Mouse (Mus musculus) kidney, embryonic 14.5 days (tissue): ENCODE measurements around the gene Gsg1l. TPM values are rescaled to one million over a fixed set of nuclear protein-coding genes. Genes with fewer than 3 reads are reported as not detected.

Source experiments
- ATAC-seq: fragments of 200-750 bp; cut with Nextera tagmentation; 2 replicates; pipeline ENCODE4 v1.8.0; 2017; ENCODE audit warnings: moderate number of reproducible peaks, mild to moderate bottlenecking, moderate TSS enrichment, moderate library complexity; ENCODE audit not compliant: low FRiP score, low TSS enrichment
- H3K27ac ChIP-seq: fragments of 300-500 bp; sonication (generic); 2 replicates; pipeline ENCODE4 v1.5.1; 2014; ENCODE audit warnings: low read depth, mild to moderate bottlenecking, low read length, moderate library complexity, mixed read lengths
- H3K27me3 ChIP-seq: fragments of 300-500 bp; sonication (generic); 2 replicates; pipeline ENCODE4 v1.6.1; 2014; ENCODE audit warnings: mild to moderate bottlenecking, low read length; ENCODE audit not compliant: control insufficient read depth, insufficient read depth
- H3K36me3 ChIP-seq: fragments of 300-500 bp; sonication (generic); 2 replicates; pipeline ENCODE4 v1.6.1; 2014; ENCODE audit warnings: low read length, mixed read lengths; ENCODE audit not compliant: control insufficient read depth, insufficient read depth
- H3K4me1 ChIP-seq: fragments of 300-500 bp; sonication (generic); 2 replicates; pipeline ENCODE4 v1.6.1; 2014; ENCODE audit warnings: low read length, mixed read lengths; ENCODE audit not compliant: control insufficient read depth, insufficient read depth
- H3K4me2 ChIP-seq: fragments of 300-500 bp; sonication (generic); replicated peaks from 2 replicates; pipeline ENCODE4 v1.6.1; 2014; ENCODE audit warnings: low read depth, mild to moderate bottlenecking, low read length
- H3K4me3 ChIP-seq: fragments of 300-500 bp; sonication (generic); 2 replicates; pipeline ENCODE4 v1.5.1; 2014; ENCODE audit warnings: mild to moderate bottlenecking, low read length
- H3K9ac ChIP-seq: fragments of 300-500 bp; sonication (generic); 2 replicates; pipeline ENCODE4 v1.6.1; 2014; ENCODE audit warnings: low read depth, mild to moderate bottlenecking, low read length, moderate library complexity
- H3K9me3 ChIP-seq: fragments of 300-500 bp; sonication (generic); 2 replicates; pipeline ENCODE4 v1.6.1; 2016; ENCODE audit warnings: low read length; ENCODE audit not compliant: control insufficient read depth
- WGBS: fragments of 180-500 bp; shearing (Covaris S2); extraction: QIAGEN DNeasy Blood & Tissue Kit; methylation state at CpG from one replicate; pipeline ENCODE4 v1.1.7; 2014; 5-methylcytosine and 5-hydroxymethylcytosine counted together
- polyA plus RNA-seq: library from polyadenylated mRNA; unstranded; fragments of >200 nt; fragmentation: Nextera tagmentation; extraction: Ambion mirVana; gene quantifications from 2 replicates; pipeline ENCODE4 v1.2.1, GENCODE M21; 2014

Gsg1l gene
- polyA plus RNA-seq, 1 experiment from 2014 or later: 0.51 TPM

DNA sequence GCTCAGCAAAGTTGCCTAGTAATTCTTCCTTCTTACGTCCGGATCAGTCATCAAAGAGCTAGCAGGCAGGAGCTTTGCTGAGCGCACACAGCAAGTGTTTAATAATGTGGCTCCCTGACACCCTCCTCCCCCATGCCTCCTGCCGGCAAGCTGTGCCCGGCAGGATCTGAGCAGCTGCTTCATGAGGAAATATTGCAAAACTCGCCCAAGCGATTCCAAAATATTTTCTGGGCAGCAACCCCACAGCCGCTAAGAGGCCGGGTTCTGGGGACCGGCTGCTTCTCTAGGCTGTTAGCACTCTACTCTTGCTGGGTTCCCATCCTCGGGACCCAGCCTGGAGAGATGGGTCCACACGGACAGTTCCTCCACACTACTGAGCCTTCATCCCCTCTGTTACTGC lies 193.8 kb downstream of the Gsg1l start:
- H3K4me2 ChIP-seq: no peak overlapping the region
- peaks cover 6% of the 10 kb centered on the region; the same call in 1 of the 2 replicates for H3K4me1 ChIP-seq
- H3K27me3 ChIP-seq: no peaks in the 10 kb centered on the region
- WGBS: 40% methylated on average over 12 of the region's 12 CpGs
- no peak overlapping the region for H3K9ac ChIP-seq
- ATAC-seq: no peak
- no peaks in the 10 kb centered on the region for H3K9me3 ChIP-seq
- no peak overlapping the region for H3K4me3 ChIP-seq
- no peak overlapping the region for H3K27ac ChIP-seq
- no peaks in the 10 kb centered on the region for H3K36me3 ChIP-seq

- Histone ChIP-seq H3K4me3 (no peak overlapping the region), H3K9ac (no peak overlapping the region), H3K4me1 (peaks cover 6% of the 10 kb centered on the region; the same call in 1 of the 2 replicates), H3K36me3 (no peaks in the 10 kb centered on the region), H3K9me3 (no peaks in the 10 kb centered on the region), H3K27me3 (no peaks in the 10 kb centered on the region), H3K27ac (no peak overlapping the region), H3K4me2 (no peak overlapping the region)
- no peak for ATAC-seq
- 79% methylated on average over 5 of the region's 5 CpGs for WGBS
Observed at GRCm38 (mm10) chr7:125887761-125888160, 194.4 kb downstream of the Gsg1l start.

- WGBS: 22% methylated on average over 4 of the region's 4 CpGs
- Histone ChIP-seq H3K4me2 (no peak overlapping the region), H3K4me1 (peaks cover 6% of the 10 kb centered on the region; the same call in 1 of the 2 replicates), H3K9me3 (no peaks in the 10 kb centered on the region), H3K27me3 (no peaks in the 10 kb centered on the region), H3K36me3 (no peaks in the 10 kb centered on the region), H3K4me3 (no peak overlapping the region), H3K9ac (no peak overlapping the region), H3K27ac (no peak overlapping the region)
- ATAC-seq: no peak; the same call in 1 of the 2 replicates
Observed at GRCm38 (mm10) chr7:125887124-125887523, 195.1 kb downstream of the Gsg1l start.

DNA sequence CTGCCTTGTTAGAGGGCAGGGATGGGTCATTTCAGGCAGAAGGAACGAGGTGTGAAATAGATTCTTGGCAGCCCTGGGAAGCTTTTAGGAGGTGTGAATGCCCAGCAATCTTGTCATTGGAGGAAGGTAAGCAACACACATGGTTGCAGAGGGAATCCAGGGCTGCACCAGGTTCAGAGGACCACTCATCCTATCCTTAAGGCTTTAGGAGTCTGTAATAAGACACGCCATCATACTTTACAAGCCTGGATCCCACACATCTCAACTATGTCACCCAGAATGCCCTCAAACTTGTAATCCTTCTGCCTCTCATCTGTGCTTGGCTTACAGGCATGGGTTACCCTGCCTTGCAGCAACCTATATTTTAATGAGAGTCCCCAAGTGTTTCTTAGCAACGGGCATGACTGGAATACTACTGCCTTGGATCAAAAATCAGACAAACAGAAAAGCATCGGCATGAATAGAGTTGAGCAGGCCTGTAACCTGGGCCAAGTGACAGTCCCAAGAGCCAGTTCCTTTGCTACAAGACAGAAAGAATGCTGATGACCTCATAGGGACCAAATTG lies 196.0 kb downstream of the Gsg1l start:
- Histone ChIP-seq H3K27me3 (no peaks in the 10 kb centered on the region), H3K4me2 (no peak overlapping the region), H3K27ac (no peak overlapping the region), H3K4me1 (peaks cover 6% of the 10 kb centered on the region; the same call in 1 of the 2 replicates), H3K9ac (no peak overlapping the region), H3K4me3 (no peak overlapping the region), H3K9me3 (no peaks in the 10 kb centered on the region), H3K36me3 (no peaks in the 10 kb centered on the region)
- no peak for ATAC-seq
- WGBS: 62% methylated on average over 4 of the region's 4 CpGs

- H3K27ac ChIP-seq: no peak overlapping the region
- H3K4me2 ChIP-seq: no peak overlapping the region
- no peak overlapping the region for H3K9ac ChIP-seq
- H3K4me1 ChIP-seq: peaks cover 6% of the 10 kb centered on the region; the same call in 1 of the 2 replicates
- H3K27me3 ChIP-seq: no peaks in the 10 kb centered on the region
- no peak for ATAC-seq
- no peak overlapping the region for H3K4me3 ChIP-seq
- no peaks in the 10 kb centered on the region for H3K36me3 ChIP-seq
- 45% methylated on average over 2 of the region's 2 CpGs for WGBS
- H3K9me3 ChIP-seq: no peaks in the 10 kb centered on the region
Observed at GRCm38 (mm10) chr7:125883232-125883631, 199.0 kb downstream of the Gsg1l start.

DNA sequence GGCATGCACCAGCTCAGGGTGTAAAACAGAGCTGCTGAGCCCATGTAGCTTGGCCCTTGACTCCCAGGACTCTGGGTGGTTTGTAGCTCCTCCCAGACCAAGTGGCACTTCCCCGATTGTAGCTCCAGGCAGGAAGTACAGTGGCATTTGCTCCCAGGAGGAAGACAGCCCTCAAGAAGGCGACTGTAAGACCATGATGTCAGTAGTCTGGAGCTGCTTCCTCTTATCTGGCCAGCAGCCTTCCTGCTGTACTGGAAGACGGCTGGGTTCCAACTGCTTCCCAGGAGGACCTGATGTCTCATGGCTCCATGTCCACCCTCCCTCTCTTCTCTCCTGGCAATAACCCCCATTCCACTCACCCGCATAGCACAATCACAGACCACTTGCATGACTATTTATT lies 204.2 kb downstream of the Gsg1l start:
- no peaks in the 10 kb centered on the region for H3K4me1 ChIP-seq
- H3K9ac ChIP-seq: no peak overlapping the region
- no peak for ATAC-seq
- H3K36me3 ChIP-seq: no peaks in the 10 kb centered on the region
- no peak overlapping the region for H3K4me2 ChIP-seq
- no peak overlapping the region for H3K4me3 ChIP-seq
- H3K27ac ChIP-seq: no peak overlapping the region
- H3K27me3 ChIP-seq: no peaks in the 10 kb centered on the region
- 79% methylated on average over 4 of the region's 4 CpGs for WGBS
- H3K9me3 ChIP-seq: no peaks in the 10 kb centered on the region

GRCm38 (mm10) chr7:125873971-125874495 lies 208.2 kb downstream of the Gsg1l start:
- Histone ChIP-seq H3K9ac (no peak overlapping the region), H3K27ac (no peak overlapping the region)
- ATAC-seq: no peak

DNA sequence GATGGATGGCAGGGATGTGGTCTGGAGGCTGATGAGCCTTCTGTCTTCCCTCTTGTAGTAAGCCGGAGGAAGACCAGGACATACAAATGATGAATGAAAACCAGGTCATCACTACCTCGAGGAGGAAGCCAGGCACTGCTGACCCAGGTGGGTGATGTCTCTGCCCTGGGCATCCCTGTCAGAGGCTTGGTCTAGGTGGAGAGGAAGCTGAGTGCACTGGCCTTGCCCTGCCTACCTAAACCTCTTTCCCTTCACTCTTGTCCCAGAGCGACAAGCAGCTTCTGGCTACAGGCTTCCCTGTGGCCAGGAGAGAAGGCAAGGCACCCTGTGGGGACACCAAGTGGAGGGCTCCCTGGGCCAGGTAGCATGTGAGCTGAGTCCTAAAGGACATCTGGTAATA lies 209.3 kb downstream of the Gsg1l start:
- H3K4me3 ChIP-seq: no peak overlapping the region
- no peak for ATAC-seq
- H3K27ac ChIP-seq: no peak overlapping the region
- 72% methylated on average over 3 of the region's 3 CpGs for WGBS
- no peaks in the 10 kb centered on the region for H3K9me3 ChIP-seq
- H3K27me3 ChIP-seq: no peaks in the 10 kb centered on the region
- H3K9ac ChIP-seq: no peak overlapping the region
- H3K4me2 ChIP-seq: no peak overlapping the region
- 0 out of 2 replicates have a peak, but pooled peaks cover 8% of the 10 kb centered on the region for H3K4me1 ChIP-seq
- H3K36me3 ChIP-seq: 0 out of 2 replicates have a peak, but pooled peaks cover 4% of the 10 kb centered on the region

More at GRCm38 (mm10) chr7:125873971-125874495, 208.2 kb downstream of the Gsg1l start:
- WGBS: 87% methylated on average over 6 of the region's 6 CpGs
- no peak overlapping the region for H3K4me3 ChIP-seq
- 0 out of 2 replicates have a peak, but pooled peaks cover 8% of the 10 kb centered on the region for H3K4me1 ChIP-seq
- no peaks in the 10 kb centered on the region for H3K9me3 ChIP-seq
- H3K36me3 ChIP-seq: no peaks in the 10 kb centered on the region
- H3K27me3 ChIP-seq: no peaks in the 10 kb centered on the region
- H3K4me2 ChIP-seq: no peak overlapping the region

DNA sequence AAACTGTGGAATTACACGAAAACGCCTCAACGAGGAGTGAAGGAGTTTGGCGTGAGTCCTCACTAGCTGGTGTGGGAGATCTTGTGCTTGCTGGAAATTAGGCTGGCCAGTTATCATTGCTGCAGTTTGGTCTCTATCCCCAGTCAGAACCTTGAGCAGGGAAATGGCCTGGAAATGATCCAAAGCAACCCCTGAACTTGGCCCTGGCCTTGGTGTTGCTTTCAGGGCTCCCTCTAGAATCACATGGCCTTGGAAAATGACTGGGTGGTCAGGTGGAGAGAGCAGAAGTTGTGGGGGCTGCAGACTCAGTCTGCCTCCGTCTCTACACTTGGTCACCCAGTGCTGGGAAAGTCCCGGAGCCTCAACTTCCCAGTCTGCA lies 210.0 kb downstream of the Gsg1l start:
- H3K4me1 ChIP-seq: 0 out of 2 replicates have a peak, but pooled peaks cover 8% of the 10 kb centered on the region
- no peak overlapping the region for H3K4me3 ChIP-seq
- no peak overlapping the region for H3K27ac ChIP-seq
- H3K36me3 ChIP-seq: 0 out of 2 replicates have a peak, but pooled peaks cover 4% of the 10 kb centered on the region
- 46% methylated on average over 6 of the region's 6 CpGs for WGBS
- H3K9me3 ChIP-seq: no peaks in the 10 kb centered on the region
- H3K4me2 ChIP-seq: no peak overlapping the region
- H3K9ac ChIP-seq: no peak overlapping the region
- ATAC-seq: no peak
- H3K27me3 ChIP-seq: no peaks in the 10 kb centered on the region
